ENCODE assay signal across 16 mouse cellular contexts in genomic region chr8:93902040-93902439, GRCm38 (mm10).
DNase-seq lines count a peak whose midpoint lies in the region; ATAC-seq and TF ChIP-seq lines count a peak whose summit lies in the region.
"Had no signal": no experiment of that assay in that cellular context is flagged by ENCODE, and none has a peak within 500 bp of the region (broad histone marks: within the 10 kb centered on the region; RNA-seq: fewer than 3 reads in every experiment).

No protein-coding gene starts in this region.

- 58% methylated on average over 3 of the region's 3 CpGs for WGBS in heart, embryonic 11.5 days (ENCODE audit: insufficient replicate concordance)
- 69% methylated on average over 3 of the region's 3 CpGs for WGBS in neural tube, embryonic 15.5 days
- 31% methylated on average over 3 of the region's 3 CpGs for WGBS in liver, embryonic 14.5 days (ENCODE audit: insufficient replicate concordance)

- no peak overlapping the region for H3K4me2 ChIP-seq in heart, embryonic 11.5 days
- no peak overlapping the region for H3K4me2 ChIP-seq in neural tube, embryonic 15.5 days
- H3K4me2 ChIP-seq in liver, embryonic 14.5 days (ENCODE audit: low read depth) = no peak overlapping the region
- H3K4me2 ChIP-seq: limb, embryonic 12.5 days; lung, embryonic 15.5 days had no signal

- no peak overlapping the region for H3K9ac ChIP-seq in heart, embryonic 11.5 days (ENCODE audit: low read depth, low read length)
- no peak overlapping the region for H3K9ac ChIP-seq in neural tube, embryonic 15.5 days (replicated peaks)
- H3K9ac ChIP-seq in liver, embryonic 14.5 days (replicated peaks) = no peak overlapping the region
- H3K9ac ChIP-seq: limb, embryonic 12.5 days; lung, embryonic 15.5 days had no signal

- H3K4me1 ChIP-seq in heart, embryonic 11.5 days (ENCODE audit: control insufficient read depth, insufficient read depth, low read length) = peaks cover 17% of the 10 kb centered on the region
- peaks cover 20% of the 10 kb centered on the region for H3K4me1 ChIP-seq in neural tube, embryonic 15.5 days
- H3K4me1 ChIP-seq in liver, embryonic 14.5 days (replicated peaks; ENCODE audit: control insufficient read depth in 2 of 2, insufficient read depth in 2 of 2, low read length in 1 of 2) = peaks cover 4 to 14% of the 10 kb centered on the region in 2 experiments; a peak in 3 of 4 replicates

- peak; percentile 81 for TF ChIP-seq EP300 in liver, embryonic 14.5 days (IDR thresholded peaks at IDR 0.05; ENCODE audit: low read depth)

- no peak for TF ChIP-seq CTCF in liver, embryonic 14.5 days (IDR thresholded peaks at IDR 0.05; ENCODE audit: low read depth)

- no peak for ATAC-seq in heart, embryonic 11.5 days (replicated peaks; ENCODE audit: insufficient number of reproducible peaks, low FRiP score, low TSS enrichment)
- ATAC-seq in neural tube, embryonic 15.5 days (ENCODE audit: low FRiP score) = no peak
- ATAC-seq in liver, embryonic 14.5 days (ENCODE audit: insufficient read depth) = peak; percentile 93
- ATAC-seq: forebrain, embryonic 16.5 days; hindbrain, embryonic 16.5 days had no signal

- no peak overlapping the region for H3K4me3 ChIP-seq in heart, embryonic 11.5 days (ENCODE audit: low read depth, low read length)
- no peak overlapping the region for H3K4me3 ChIP-seq in neural tube, embryonic 15.5 days (replicated peaks)
- no peak overlapping the region for H3K4me3 ChIP-seq in liver, embryonic 14.5 days (ENCODE audit: insufficient read depth in 1 of 2, low read depth in 2 of 2, low read length in 2 of 2)
- H3K4me3 ChIP-seq: erythroblast, embryonic 14.5 days; limb, embryonic 12.5 days; lung, embryonic 15.5 days had no signal

- 0 out of 2 replicates have a peak overlapping the region, but pooled peaks have one; percentile 46 for H3K27ac ChIP-seq in heart, embryonic 11.5 days (ENCODE audit: low read depth, low read length)
- peak overlapping the region; percentile 28; the same call in 1 of the 2 replicates for H3K27ac ChIP-seq in neural tube, embryonic 15.5 days (replicated peaks)
- H3K27ac ChIP-seq in liver, embryonic 14.5 days = no peak overlapping the region
- H3K27ac ChIP-seq: limb, embryonic 12.5 days; lung, embryonic 15.5 days had no signal

- DNase-seq in heart, adult 8-10 months (ENCODE audit: low spot score) = no peak
- DNase-seq in neural tube, embryonic 10.5 days (ENCODE audit: extremely low spot score, low spot score) = no peak
- peak; percentile 54 to 60 (median 55) for DNase-seq in liver, embryonic 14.5 days (ENCODE audit: low read depth in 3 of 3, low spot score in 3 of 3)
- DNase-seq in adrenal gland, adult (ENCODE audit: inconsistent age in 2 of 2, low spot score in 1 of 2) = no peak
- no peak for DNase-seq in lung, postnatal 4 days
- DNase-seq: cerebellum, postnatal 36 days; kidney, adult 18-20 months; kidney, postnatal 10 days; thymus, postnatal 36 days had no signal

- no peaks in the 10 kb centered on the region for H3K36me3 ChIP-seq in heart, embryonic 11.5 days (ENCODE audit: control insufficient read depth, insufficient read depth, low read length)
- peaks cover 15% of the 10 kb centered on the region; the same call in 1 of the 2 replicates for H3K36me3 ChIP-seq in neural tube, embryonic 15.5 days
- no peaks in the 10 kb centered on the region for H3K36me3 ChIP-seq in liver, embryonic 14.5 days (replicated peaks; ENCODE audit: control insufficient read depth, insufficient read depth, low read depth)
- H3K36me3 ChIP-seq: limb, embryonic 12.5 days; lung, embryonic 15.5 days had no signal

- H3K9me3 ChIP-seq in heart, embryonic 11.5 days (replicated peaks; ENCODE audit: control insufficient read depth, low read length) = no peaks in the 10 kb centered on the region
- H3K9me3 ChIP-seq in neural tube, embryonic 15.5 days (replicated peaks) = no peaks in the 10 kb centered on the region
- H3K9me3 ChIP-seq in liver, embryonic 14.5 days (ENCODE audit: control insufficient read depth, low read length) = no peaks in the 10 kb centered on the region
- H3K9me3 ChIP-seq: limb, embryonic 12.5 days; lung, embryonic 15.5 days had no signal

- no peaks in the 10 kb centered on the region for H3K27me3 ChIP-seq in heart, embryonic 11.5 days (ENCODE audit: control insufficient read depth, insufficient read depth, low read length)
- H3K27me3 ChIP-seq in neural tube, embryonic 15.5 days (replicated peaks) = no peaks in the 10 kb centered on the region
- no peaks in the 10 kb centered on the region for H3K27me3 ChIP-seq in liver, embryonic 14.5 days (ENCODE audit: control insufficient read depth, insufficient read depth, low read length)
- H3K27me3 ChIP-seq: limb, embryonic 12.5 days had no signal

Comparison
In these comparisons a context has a peak if more than half of its experiments do, and no peak if none do; other contexts are left out.
1. DNase-seq: peak in liver, embryonic 14.5 days (3 of 3); none in heart, adult 8-10 months (single experiment), neural tube, embryonic 10.5 days (single experiment), adrenal gland, adult (0 of 2) and lung, postnatal 4 days (0 of 2).